Mouse (Mus musculus) adrenal gland, adult 18-20 months (tissue): ENCODE results near the gene Dcaf10. TPM values are rescaled to one million over a fixed set of nuclear protein-coding genes. Genes with fewer than 3 reads are reported as not detected.

Source experiments
- DNase-seq, 2 experiments: peaks; one replicate each; pipeline ENCODE4 v3.0.0; 2021 to 2022; ENCODE audit warnings: low spot score in 2 of 2
- microRNA-seq, 2 experiments: library from miRNA; unstranded; fragments of <30 nt; microRNA quantifications; one replicate each; pipeline ENCODE4 v1.2.0; 2021; ENCODE audit warnings: borderline number of aligned reads in 2 of 2
- total RNA-seq, 2 experiments: library from RNA; stranded (reverse); gene quantifications; 1 replicate in 1 of 2; 2 replicates in 1 of 2; pipeline ENCODE4 v1.2.3; 2021

Dcaf10 gene
- total RNA-seq, 2 experiments from 2014 or later = 25.5 to 27.1 TPM

DNA sequence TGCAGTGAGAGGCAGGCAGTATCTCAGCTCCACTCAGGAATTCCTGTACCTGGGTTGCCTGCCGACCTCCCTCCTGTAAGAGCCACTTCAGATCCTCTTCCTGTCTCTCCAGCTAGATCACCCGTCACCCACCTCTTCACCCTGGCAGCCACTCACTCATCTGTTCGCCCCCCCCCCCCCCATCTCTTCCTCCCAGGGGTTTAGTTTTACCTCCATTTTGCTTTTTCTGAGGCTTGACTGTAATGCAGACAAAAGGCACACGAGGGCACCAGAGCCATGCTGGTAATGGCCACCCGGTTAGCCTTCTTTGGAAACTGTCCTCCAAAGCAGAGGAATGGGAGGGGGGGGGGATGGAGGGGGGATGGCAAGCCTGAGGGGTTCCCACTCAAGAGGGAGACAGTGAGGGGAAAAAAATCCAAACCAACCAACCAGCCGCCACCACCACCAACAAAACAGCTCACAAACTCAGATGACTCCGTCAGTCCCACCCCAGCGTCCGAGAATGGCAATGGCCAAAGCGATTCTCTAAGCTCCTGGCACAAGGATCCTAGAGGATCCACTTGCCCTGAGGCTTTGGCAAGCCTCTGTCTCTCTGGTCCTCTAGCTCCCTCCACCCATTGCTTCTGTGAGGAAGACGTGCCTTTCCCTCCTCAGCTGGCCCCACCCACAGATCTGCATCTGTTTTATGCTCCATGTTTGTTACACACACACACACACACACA is 76.5 kb downstream of the Dcaf10 start:
- peak; percentile 41 to 59 for DNase-seq

DNA sequence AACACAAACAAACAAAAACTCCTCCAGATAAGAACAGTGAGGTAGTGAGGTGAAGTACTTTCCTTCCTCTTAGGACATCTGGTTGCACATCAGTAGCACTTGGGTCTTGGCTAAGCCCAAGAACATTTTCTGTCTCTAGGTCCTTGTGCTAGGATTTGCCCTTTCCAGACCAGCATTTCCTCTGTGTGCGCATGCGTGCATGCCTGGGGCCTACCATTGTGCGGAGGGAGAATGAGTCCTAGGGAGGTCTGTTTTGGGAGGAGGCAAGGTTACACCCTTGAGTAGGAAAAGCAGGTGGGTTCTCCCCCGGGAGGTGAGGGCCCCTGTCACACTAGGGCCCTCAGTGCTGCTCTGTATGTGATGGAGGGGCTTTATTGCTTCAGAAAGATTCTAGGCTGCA is 77.2 kb downstream of the Dcaf10 start:
- DNase-seq = no peak

DNA sequence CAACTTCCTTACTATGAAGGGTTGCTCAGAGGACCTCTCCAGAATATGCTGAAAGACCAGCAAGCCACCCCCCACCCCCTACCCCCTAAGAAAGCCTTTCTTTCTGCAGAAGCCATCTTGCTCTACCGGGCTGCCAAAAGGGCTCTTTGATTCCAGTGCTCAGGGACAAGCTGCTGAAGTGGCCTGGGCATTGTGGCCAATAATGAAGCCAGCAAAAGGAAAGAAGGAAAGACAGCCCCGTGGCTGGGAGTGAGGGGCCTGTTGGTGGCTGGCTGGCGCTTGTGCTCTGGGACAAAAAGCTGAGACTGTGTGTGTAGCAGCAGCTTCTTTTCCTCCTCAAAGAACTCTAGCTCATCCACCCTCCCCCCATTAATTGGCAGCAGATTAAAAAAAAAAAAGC is 78.8 kb downstream of the Dcaf10 start:
- DNase-seq = no peak

DNA sequence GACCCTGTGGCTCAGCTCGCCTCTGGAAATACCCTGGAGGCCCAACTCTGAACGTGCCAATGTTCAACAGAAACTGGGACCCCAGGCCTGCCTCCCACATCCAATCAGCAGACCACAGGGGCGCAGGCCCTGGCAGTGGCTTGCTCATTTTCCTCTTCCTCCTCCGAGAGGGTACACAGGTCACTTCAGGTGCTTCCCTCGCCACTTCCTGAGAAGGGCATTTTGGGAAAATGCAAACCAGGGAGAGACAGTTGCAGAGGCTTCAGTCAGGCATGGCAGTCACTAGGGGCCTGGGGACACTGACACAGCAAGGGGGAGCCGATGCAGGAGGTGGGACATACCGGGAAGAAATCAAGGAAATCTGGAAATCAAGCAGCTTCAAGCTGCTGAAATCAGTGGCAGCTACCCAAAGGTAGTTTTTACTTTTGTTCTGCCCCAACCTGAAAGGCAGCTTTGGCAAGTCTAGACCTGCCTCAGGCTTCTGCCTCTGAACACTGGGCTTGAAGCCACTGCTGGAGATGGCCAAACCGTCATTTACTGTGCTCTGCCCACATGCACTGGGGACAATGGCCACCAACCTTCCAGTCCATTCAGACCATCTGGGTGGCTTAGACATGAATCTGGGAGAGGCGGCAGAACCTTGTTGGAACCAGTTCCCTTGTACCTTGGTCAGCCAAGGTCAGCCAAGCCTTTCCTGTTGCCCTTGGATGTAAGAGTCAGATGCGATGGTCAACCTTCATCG is 79.8 kb downstream of the Dcaf10 start:
- no peak for DNase-seq

DNA sequence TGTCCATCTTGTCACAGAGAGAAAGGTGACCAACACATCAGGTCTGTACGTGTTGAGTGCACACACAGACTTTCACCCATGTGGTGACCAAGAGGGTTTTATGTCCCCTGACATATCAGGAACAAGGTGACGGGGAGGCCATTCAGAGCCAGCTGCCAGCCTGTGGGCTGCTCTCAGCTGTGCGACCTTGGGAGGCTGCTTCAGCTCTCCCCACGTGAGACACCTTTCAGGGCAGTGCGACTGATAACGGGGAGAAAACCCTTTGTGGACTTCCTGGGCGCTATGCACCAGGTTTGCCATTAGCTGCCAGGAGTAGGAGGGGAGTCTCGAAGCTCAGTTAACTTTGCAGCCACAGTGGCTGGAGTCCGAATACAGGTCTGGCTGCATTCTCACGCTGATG is 80.7 kb downstream of the Dcaf10 start:
- no peak for DNase-seq

DNA sequence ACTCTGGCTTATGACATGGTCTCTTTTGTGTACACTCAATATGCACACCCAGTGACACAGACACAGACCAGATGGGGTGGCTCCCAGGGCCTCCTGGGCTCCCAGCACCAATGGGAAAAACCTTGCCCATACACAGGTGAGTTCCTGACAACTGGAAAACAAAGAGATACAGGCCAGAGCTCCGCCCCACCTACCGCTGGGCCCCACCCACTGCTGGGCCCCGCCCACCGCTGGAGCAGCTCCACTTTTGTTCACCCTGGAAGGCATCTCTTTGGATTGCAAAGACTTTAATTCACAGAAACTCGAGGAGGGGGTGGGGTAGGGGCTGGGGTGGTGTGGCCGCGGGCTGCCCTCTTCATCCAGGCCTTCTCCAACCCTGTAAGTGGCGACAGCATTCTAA is 81.5 kb downstream of the Dcaf10 start:
- DNase-seq = no peak

DNA sequence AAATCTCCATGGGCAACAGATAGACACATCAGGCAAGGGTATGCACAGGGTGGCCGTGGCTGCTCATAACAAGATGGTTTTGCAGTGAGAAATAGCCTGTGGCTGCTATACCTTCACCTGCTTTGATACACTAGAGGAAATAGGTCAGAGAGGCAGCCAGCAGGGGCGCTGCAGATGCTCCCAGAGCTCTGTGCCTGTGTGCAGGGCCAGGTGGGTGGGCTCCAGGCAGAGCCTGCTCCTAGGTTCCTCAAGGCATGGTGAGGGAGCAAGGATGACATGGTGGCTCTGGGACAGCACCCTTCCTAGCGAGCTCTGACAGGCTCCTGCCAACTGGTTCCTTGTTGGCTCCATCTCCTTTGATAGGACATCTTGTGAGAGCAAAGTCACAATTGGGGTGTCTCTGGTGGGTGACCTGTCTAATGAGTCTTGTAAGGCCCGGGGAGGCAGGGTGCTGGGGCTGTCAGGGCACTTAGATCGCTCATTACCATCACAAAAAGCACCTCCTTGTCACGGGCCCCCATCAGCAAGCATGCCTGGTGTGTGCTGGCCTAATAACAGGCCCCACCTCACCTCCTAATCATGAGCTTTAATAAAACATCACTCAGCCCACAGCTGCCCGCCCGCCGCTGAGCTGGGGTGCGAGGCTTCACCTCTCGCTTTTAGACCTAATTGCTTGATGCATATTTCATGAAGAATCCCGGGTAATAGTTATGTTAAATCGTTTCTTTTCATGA is 85.0 kb downstream of the Dcaf10 start:
- no peak for DNase-seq

Small RNA genes within 50 kb of the gene (microRNA-seq; reads per million reads assigned to microRNA genes)
- gene Gm25692 = 0 reads per million in 2 experiments

Other genes with a start within 250 kb of the Dcaf10 start
- gene Tomm5, start 234.0 kb upstream of the Dcaf10 start, total RNA-seq = 100 to 1,000 TPM in 1 of 2 experiments, 10 to 100 TPM in 1; 86.0 to 103 TPM
- gene Frmpd1, start 157.2 kb upstream of the Dcaf10 start, total RNA-seq = 1 to 10 TPM; 5.7 to 6.6 TPM
- 10 to 100 TPM in 1 of 2 experiments, 1 to 10 TPM in 1; 8.5 to 11.4 TPM for gene Trmt10b, start 45.0 kb upstream of the Dcaf10 start, total RNA-seq
- gene Exosc3, start 631 bp downstream of the Dcaf10 start, total RNA-seq = 10 to 100 TPM; 33.3 to 39.2 TPM
- gene Slc25a51, start 66.7 kb downstream of the Dcaf10 start, total RNA-seq = 100 to 1,000 TPM; 326 to 423 TPM
- 100 to 1,000 TPM in 1 of 2 experiments, 10 to 100 TPM in 1; 75.3 to 151 TPM for gene Shb, start 190.4 kb downstream of the Dcaf10 start, total RNA-seq